Mouse (Mus musculus) right cerebral cortex, adult 18-20 months (tissue): ENCODE data around the gene Tmem63b.

Source experiments
- DNase-seq: peaks from one replicate; pipeline ENCODE4 v3.0.0; 2022; ENCODE audit warnings: mixed read lengths

Tmem63b gene

GRCm38 (mm10) chr17:45617655-45618054 lies 69.0 kb downstream of the Tmem63b start:
- no peak for DNase-seq

GRCm38 (mm10) chr17:45616679-45617078 lies 70.0 kb downstream of the Tmem63b start:
- DNase-seq: no peak

- DNase-seq: no peak
Measured at GRCm38 (mm10) chr17:45616046-45616650, 70.6 kb downstream of the Tmem63b start.

- DNase-seq: no peak
Measured at GRCm38 (mm10) chr17:45612921-45613320, 73.8 kb downstream of the Tmem63b start.

- no peak for DNase-seq
Measured at GRCm38 (mm10) chr17:45612008-45612407, 74.7 kb downstream of the Tmem63b start.
